Mouse (Mus musculus) left cerebral cortex, adult 18-20 months (tissue): ENCODE measurements around the gene Wfikkn1. TPM values are rescaled to one million over a fixed set of nuclear protein-coding genes. Genes with fewer than 3 reads are reported as not detected.
A peak's percentile ranks its signal among the peaks of the same experiment; 100 is the strongest.
"Not testable (repeated sequence)": the region's sequence is repeated elsewhere in the genome, so short reads cannot be mapped to it uniquely, and the experiment has no call there.

Experiments
- DNase-seq, 2 experiments: peaks; one replicate each; pipeline ENCODE4 v3.0.0; 2021 to 2022; ENCODE audit warnings: low spot score in 2 of 2, mixed read lengths in 1 of 2
- total RNA-seq, 2 experiments: library from RNA; stranded (reverse); gene quantifications; 2 replicates each; pipeline ENCODE4 v1.2.3; 2021

Wfikkn1 gene
- total RNA-seq, 2 experiments from 2014 or later, result 1.4 to 1.7 TPM

DNA sequence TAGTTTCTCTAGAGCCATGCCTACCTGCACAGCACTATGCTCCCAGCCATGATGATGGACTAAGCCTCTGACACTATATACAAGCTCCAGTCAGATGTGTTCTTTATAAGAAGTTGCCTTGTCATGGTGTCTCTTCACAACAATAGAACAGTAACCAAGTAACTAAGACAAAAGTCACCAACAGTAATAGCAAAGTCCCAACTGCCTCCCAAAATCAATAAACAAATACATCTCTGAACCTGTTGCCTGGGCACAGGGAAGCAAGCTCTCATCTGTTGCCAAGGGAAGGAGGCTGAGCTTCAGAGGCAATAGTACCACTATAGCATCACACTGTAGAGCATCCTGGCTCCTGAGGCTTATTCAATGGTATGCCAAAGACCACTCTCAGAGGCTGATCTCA lies 6.1 kb upstream of the Wfikkn1 start:
- DNase-seq, result no peak

DNA sequence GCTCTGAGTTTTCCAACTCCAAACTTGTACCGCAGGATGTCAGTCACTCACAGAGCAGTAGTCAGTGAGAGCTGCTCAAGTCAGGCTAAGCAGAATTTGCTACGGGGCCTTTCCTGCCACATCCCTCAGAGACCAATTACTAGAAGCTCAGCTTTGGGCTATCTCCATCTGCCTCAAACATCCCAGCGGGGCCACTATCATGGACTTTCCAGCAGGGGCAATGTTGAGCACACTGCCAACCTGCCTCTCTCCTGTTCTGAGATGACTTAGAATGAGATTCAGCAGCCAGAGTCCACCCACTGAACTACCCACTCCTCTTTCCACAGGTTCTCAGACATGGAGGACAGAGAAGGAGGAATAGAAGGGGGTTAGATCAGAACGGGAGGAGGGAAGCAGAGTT lies 5.0 kb upstream of the Wfikkn1 start:
- peak in 1 of 2 experiments; percentile 50 for DNase-seq

DNA sequence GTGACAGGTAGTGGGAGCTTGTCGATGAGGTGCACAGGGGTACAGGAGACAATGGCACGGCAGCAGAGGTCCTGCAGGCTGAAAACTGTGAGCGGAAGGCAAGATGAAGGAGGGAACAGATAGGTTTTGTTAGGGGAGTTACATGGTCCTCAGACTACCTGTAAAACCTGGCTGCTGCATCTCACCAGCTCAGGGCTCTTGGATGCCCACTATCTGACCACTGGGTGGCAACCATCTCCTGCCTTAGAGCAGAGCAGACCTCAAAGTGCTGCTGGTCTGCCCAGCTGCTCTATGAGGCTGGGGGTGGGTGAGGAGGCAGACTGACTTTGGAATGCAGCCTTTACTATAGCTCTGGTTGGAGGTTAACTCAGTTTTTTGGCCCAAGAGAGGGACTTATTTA lies 3.2 kb upstream of the Wfikkn1 start:
- no peak for DNase-seq

DNA sequence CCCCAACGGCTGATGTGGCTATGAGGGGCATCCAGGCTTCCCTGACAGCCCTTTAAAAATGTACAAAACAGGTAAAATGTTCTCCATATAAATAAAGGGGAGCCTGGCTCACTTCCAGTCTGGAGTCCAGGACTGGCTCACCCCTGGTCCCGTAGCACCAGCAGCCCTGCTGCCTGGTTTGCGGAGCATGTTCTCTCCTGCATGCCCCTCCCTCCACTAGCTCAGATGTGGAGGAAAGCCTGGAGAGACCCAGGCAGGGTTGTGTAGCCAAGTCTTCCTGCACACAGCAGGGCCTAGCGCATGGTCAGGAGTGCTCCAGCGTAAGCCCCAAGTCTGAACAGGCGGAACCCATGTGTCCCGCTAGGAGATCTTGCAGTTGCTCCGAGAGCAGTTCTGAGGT lies 2.6 kb upstream of the Wfikkn1 start:
- no peak for DNase-seq

DNA sequence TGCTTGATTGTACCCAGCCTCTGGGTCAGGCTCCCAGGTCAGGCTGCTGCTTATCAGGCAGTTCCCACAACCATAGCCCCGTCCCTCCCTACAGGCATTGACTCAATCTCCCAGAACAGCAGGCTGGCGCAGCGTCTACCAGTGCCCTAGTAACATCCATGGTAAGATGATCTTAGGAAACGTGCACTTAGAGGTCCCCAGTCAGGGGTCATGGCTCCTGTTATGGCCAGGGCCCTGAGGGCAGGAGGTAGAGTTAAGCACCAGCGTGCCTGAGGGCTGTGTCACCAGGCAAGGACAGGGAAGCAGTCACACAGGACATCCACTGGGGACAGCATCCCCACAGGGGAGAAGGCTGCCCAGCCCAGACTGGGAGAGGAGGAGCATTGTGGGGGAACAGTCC lies 1.6 kb upstream of the Wfikkn1 start:
- DNase-seq, result no peak

DNA sequence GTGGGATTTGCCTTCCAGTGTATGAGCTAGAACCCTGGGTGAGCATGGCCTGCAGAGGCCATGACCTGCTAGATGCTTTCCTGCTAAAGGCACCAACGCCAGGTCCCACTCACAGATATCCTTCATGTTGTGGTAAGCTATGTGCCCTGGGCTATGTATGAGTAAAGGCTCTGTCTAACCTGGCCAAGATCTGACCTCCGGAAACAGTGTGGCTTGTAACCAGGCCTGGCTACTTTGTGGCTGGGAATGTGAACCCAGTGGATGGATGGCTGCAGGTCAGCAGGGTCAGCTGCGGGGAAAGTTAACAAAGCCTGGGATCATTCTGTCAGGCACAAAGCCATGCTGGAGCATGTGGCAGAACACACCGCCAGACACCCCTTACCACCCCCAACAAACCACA lies 1.0 kb upstream of the Wfikkn1 start:
- DNase-seq, result no peak

DNA sequence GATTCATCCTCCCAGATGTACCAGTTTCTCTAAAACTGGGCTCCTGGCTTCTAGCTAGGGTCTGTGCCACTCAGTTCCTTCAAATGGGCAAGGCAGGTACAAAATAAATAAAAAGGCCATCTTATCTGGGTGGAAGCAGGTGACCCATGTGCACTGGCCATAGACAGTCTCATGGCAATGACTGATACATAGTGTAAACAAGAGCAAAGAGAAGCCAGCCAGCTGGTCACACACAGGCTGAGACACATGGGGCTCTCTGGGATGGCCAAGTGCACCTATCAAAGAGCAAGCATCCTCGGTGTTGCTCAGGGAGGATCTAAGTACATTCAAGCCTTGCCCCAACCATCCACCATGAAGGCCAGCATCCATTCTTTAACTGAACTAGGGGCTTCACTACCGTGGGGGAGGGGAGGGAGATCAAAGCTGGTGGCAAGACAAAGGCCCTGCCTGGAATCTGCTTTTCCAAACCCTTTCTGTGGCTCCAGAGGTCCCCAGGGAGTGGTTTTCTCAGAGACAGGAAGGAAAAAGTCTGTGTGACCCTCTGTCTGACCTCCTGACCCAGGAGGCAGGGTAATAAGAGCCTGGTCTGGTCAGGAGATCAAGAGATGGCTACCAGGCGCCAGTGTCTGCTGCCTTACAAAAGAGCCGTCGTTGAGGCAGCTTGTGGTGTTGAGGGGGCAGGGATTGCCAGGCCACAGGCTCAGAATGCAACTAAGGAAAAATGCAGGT lies 419 bp upstream of the Wfikkn1 start:
- DNase-seq, result no peak

DNA sequence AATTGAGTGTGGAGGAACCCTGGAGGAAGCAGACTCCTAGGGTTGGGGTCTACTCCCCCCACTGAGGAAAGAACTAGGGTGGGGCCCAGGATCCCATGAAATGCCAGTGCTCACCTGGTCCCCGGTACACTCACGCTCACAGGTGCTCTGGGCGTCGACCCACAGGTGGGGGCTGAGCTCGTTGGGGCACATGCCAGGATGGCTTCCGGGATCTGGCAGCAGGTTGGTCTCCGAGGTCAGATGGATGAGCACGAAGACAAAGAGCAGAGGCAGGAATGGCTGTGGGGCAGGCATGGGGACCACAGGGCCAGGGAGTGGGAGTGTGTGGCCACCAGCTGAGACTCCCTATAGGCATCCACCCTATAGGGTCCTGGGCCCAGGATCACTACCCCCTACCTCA lies 908 bp downstream of the Wfikkn1 start:
- no peak for DNase-seq

DNA sequence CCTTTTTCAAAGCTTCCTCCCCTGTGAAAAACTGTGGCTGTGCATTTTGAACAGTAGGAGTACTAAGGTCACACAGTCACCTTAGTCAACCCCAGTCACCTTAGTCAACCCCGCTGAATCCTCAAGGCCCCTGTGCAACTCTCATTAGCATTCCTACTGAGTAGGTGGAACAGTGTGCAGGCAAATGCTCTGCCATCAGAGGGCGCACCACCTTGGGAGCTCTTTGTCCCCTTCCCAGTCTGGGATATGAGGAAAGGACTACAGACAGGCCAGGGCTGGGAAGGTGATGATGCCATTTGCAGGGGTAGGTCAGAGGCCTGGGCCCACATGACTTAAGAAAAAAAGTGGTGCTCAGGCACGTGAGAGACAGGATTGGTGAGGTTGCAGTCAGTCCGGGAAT lies 1.4 kb downstream of the Wfikkn1 start:
- peak in 1 of 2 experiments; percentile 58 for DNase-seq

DNA sequence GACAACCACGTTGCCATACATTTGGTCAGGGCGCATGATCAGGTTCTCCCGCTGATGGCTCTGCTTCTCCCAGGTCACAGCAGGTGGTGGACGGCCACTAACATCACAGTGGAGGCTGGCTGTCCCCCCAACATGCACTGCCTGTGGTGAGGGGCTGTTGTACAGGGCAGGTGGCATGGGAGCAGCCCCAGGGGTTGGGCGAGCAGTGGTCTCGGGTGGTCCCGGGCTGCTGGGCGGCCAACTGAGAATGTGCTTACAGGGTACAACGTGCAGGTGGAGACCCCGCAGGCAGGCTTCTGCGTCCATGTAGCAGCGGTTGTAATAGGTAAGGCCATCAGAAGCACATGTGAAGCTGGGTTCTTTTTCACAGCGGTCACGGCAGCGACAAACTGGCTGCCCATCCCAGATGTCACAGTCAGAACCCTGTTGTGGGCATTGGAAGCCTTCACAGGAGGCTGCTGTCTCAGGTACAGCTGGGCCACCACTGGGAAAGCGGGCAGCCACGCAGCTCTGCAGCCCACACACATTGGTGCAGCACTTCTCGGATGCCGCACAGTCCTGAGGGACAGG lies 2.0 kb downstream of the Wfikkn1 start:
- DNase-seq, result no peak

DNA sequence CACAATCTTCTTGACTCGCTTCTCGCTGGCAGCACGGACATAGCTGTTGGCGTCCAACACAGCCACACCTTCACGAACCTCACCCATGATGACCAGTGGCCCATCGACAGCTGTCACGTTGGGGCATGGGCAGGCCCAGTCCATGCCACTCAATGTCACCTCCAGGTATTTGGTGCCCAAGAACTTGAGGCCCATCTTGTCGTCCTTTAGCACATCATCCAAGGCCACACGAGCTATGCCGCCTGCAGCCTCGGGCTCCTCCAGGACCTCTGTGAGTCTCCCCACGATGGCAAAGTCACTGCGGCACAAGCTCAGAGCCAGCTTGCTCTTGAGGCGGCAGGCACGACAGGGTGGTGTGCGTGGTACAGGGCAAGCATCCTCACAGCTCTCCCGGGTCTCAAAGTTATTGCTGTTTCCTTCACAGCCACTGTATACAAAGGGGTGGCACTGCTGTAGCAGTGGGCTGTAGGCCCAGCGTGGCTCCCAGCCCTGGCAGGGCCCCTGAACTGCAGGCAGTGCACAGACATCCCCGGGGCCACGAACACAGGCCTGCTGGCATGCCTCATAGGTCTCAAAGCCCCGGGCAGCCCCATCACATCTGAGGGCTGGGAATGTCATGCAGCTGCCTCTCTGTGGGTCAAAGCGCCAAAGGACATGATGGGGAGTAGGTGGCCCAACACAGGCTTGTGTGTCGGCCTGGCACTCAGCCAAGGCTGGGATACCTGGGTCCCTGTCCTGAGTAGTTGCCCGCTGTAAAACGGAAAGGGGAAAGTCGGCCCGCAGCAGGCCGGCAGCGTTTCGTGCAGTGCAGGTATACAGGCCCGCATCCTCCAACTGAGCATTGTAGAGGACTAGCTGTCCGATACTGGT lies 2.7 kb downstream of the Wfikkn1 start:
- DNase-seq, result no peak

DNA sequence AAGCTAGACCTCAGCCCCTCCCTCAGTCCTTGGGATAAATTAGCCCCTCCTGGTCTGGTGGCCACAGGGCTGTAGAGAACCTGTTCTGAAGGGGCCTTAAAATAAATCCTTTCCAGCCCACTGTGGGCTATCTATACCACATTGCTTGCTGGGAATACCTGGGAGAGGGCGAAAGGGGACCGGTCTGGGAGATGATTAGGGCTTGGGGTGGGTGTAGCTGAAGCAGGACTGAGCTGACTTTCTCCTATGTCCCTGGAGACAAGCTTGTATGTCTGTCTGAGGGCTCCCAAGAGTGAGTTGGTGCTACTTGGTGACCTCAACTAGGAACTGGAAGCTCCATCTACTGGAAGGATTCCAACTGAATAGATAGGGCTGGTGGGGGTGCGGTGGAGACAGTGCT lies 3.6 kb downstream of the Wfikkn1 start:
- no peak for DNase-seq

DNA sequence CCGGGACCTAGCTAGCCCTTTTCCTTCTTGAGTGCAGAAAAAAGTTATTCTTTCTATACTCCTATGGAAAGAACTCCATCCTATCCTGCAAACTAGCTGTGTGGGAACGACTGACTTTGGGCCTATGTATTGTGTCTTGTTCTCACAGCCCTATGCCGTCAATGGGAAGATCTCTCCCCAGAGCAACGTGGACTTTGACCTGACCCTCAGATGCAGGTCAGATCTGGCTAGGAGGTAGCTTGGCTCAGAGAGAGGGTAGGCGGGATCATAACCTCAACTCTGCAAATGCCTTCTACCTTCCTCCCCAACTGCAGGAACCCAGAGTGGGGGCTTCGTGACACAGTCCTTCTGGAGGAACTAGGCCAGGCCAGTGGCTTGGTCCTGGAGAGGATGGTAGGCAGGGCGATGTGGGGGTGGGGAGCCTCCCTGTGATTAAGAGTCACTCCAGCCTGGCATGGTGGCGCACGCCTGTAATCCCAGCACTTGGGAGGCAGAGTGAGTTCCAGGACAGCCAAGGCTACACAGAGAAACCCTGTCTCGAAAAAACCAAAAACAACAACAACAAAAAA lies 4.2 kb downstream of the Wfikkn1 start:
- no peak for DNase-seq

DNA sequence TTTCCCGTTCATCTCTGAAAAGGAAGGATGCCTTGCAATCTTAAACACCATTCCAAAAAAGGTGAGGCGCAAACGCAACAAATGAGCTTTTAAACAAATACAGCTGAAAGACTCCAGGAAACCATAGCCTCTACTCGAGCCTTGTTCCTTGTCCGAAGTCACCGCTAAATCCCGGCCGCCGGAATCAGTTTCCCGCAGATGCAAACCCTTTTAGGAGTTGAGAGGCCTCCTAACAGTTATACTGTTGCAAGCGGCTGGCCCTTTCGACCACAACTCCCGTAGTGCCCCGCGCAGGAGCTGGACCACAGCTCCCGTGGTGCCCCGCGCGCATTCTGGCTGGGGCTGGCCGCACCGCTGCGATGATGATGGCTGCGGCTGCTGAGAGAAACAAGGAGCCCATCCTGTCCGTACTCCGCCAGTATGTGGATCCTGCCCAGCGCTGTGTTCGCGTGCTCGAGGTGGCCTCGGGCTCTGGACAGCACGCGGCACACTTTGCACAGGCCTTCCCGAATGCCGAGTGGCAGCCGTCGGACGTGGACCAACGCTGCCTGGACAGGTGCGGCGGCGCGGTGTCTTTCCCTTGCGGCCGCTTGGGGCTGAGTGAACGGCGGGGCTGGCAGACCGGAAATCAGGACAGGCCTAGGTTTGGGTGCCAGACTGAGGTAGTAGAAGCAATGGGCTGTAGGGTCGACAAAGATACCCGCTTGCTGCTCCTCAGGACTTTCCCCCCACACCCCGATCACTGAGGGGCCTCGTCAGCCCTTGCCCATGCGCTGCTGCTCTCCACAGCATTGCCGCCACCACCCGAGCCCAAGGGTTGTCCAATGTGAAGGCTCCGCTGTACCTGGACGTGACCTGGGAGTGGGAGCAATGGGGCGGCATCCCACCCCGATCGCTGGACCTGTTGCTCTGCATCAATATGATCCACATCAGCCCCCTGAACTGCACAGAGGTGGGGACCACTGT lies 5.2 kb downstream of the Wfikkn1 start:
- peak; percentile 90 to 93 for DNase-seq

DNA sequence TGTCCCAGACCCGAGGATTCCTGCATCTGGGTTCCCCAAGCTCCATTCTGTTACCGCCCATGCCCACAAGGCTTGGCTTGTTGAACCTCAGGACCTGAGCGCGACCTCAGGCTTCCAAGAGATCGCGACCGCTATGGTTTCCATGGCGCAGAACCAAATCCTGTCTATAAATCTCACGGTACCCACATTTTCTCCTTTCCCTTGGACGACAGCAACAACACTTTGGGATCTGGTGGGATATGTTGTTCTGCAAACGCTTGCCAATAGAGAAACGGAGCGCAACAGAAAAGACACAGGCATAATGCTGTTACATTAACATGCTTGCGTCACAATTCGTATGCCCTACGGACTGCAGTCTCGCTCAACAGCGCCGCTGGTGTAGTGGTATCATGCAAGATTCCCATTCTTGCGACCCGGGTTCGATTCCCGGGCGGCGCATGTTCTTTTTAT lies 5.9 kb downstream of the Wfikkn1 start, which contains the start of gene Mettl26:
Gene Mettl26 (plus strand): TSS at position 354 of the 450 bp plus-strand sequence.
- DNase-seq, result peak; percentile 96 to 100

DNA sequence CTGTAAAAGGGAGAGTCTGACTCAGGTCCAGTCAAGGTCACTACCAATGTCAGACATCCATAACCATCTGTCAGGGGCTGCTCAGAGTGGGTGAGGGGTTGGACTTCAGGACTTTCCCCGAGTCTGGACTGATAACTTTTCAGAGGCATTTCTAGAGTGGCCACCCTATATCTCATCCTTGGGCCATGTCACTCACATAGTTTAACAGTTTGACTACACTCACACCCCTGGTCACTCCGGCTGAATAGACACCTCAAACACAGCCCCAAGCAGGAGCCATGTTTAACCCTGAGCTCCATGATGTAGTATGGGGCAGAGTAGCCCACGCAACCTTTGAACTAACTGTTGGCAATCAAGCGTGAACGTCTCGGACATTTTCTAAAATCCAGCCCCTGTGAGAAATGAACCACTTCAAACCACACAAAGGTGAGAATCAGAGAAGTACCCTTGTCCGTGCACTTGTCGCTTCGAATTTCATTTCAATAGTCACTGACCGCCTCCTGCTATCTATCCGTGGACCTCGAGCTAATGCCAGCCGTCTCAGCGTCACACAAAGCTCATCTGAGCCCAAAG lies 6.4 kb downstream of the Wfikkn1 start:
- DNase-seq, result no peak

DNA sequence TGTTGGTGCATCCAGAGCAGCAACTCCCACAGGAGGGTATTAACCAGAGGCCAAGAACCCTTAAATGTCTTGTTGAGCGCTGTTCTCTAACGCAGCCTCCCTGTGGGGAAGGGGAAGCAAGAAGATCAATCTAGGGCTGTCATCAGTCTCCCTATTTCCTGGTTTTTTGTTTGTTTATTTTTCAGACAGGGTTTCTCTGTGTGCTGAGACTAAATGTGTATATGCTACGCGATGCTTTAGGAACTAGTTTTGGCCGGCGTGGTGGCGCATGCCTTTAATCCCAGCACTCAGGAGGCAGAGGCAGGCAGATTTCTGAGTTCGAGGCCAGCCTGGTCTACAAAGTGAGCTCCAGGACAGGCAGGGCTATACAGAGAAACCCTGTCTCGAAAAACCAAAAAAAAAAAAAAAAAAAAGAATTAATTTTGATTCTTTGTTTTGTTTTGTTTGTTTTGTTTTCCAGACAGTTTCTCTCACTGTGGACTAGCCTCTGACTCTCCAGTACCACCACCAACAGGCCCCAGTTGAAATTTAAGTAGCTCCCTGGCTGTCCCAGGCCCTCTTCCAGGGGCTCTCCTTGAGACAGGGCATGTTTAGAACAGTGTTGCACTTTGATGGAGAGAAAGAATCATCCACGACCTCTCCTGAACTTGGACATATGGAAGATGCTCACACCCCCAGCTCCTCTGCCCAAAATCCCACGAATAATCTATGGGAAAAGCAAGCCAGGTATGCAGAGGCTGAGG lies 7.1 kb downstream of the Wfikkn1 start:
- DNase-seq, result no peak

DNA sequence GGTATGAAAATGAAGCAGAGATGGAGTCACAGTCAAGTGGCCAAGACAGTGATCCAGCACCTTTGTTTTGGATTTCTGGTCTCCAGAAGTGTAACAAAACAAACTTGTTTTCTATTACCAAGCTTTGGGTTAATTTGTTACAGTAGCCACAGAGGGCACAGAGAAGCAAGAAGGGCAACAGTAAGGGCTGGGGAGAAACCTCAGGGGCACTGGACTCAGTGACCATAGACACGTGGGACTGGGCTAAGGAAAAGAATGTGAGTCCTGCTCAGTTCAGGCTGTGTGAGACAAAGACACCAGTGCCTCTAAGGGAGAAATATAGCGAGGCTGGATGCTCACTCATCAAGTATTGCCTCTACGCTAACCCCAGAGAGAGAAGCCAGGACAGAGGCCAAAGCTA lies 8.0 kb downstream of the Wfikkn1 start:
- DNase-seq, result no peak

DNA sequence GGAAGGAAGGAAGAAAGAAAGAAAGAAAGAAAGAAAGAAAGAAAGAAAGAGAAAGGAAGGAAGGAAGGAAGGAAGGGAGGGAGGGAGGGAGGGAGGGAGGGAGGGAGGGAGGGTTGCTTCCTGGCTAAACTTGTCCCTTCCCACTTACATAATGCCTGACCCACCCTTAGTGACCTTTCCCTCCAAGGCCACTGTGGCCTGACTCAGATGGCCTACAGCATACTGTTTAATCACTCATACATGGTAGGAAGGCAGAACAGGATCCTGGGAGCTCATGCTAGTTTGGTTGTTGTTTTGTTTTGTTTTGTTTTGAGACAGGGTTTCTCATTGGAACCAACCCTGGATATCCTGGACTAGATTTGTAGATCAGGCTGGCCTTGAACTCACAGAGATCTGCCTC lies 9.1 kb downstream of the Wfikkn1 start:
- not testable (repeated sequence) for DNase-seq
